Mouse (Mus musculus) CH12.LX (cell line): ENCODE data around the gene Krtap12-1.

Experiments
- CTCF ChIP-seq, 2 experiments: IDR thresholded peaks in 1 of 2; conservative IDR thresholded peaks in 1 of 2; 2 replicates each; pipeline ENCODE4 v1.5.1; 2011 to 2012; ENCODE audit warnings: low read depth in 2 of 2, low read length in 2 of 2, improper control_type of control experiment in 1 of 2, inconsistent platforms in 1 of 2, mild to moderate bottlenecking in 1 of 2, moderate library complexity in 1 of 2
- SIN3A ChIP-seq: IDR thresholded peaks from 2 replicates; pipeline ENCODE4 v1.6.1; 2012; ENCODE audit warnings: low read length, improper control_type of control experiment, inconsistent platforms
- USF1 ChIP-seq: IDR thresholded peaks from 2 replicates; pipeline ENCODE4 v1.6.1; 2014; ENCODE audit warnings: low read depth, mild to moderate bottlenecking, inconsistent platforms, low read length, improper control_type of control experiment

GRCm38 (mm10) chr10:77670710-77671109, 49.7 kb upstream of the Krtap12-1 start:
- TF ChIP-seq CTCF (conservative IDR thresholded peaks at IDR 0.05 in 1 of 2, IDR thresholded peaks at IDR 0.05 in 1 of 2; ENCODE audit: low read depth in 2 of 2, low read length in 2 of 2) = no peak
- no peak for TF ChIP-seq USF1
- TF ChIP-seq SIN3A = 0 out of 2 replicates have a peak, but pooled peaks have one; percentile 40
